Mouse (Mus musculus): Measurements from ENCODE around the gene Wdr92. TPM values are rescaled to one million over a fixed set of nuclear protein-coding genes. Genes with fewer than 3 reads are reported as not detected.
A peak's percentile ranks its signal among the peaks of the same experiment; 100 is the strongest.

Wdr92 gene
- polyA plus RNA-seq, 1 experiment from 2014 or later, result 18.0 TPM

DNA sequence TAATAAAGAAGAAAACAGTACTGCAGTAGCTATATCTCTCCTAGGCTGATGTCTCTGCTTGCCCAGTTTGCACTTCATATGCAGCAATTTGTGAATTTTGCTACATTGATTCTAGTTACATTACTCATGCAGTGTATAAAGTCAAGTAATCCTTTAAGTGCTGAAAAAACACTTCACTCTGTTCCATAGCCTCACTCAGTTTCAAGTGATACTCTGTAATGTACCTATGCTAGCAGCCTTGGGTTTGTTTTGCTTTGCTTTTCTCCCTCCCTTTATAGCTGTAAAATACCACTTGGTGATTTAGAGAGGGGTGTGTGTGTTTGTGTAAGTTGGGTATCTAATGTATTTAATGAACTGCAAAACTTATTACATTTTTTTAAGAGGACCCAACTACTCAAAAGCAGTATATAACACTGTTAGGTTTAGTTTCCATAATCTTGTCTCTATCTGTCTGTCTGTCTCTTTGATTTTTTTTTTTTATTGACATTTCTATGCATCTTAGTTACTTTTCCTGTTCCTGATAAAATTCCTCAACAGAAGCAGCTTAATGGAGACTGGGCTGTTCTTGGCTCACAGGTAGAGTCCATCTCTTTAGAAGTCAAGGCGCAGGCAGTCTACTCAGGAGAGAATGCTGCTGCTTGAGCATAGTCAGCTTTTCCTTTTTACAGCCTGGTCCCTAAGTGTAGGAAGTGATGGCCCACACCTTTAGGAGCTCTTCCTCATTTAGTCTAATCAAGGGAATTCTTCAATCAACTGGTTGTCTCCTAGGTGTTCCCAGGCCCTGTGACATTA lies 10.8 kb upstream of the Wdr92 start:
- 100% methylated on average over 1 of the region's 1 CpGs for WGBS
- Histone ChIP-seq H3K4me3 (ENCODE audit: low read length) (no peak overlapping the region), H3K36me3 (ENCODE audit: control insufficient read depth, insufficient read depth, low read length) (no peaks in the 10 kb centered on the region), H3K9ac (ENCODE audit: low read depth, low read length) (no peak overlapping the region), H3K9me3 (ENCODE audit: control insufficient read depth, low read length) (no peaks in the 10 kb centered on the region), H3K27ac (ENCODE audit: low read depth, low read length) (no peak overlapping the region), H3K27me3 (replicated peaks; ENCODE audit: control insufficient read depth, insufficient read depth, low read length) (no peaks in the 10 kb centered on the region), H3K4me2 (ENCODE audit: low read length) (no peak overlapping the region), H3K4me1 (ENCODE audit: control insufficient read depth, insufficient read depth, low read depth, low read length) (no peaks in the 10 kb centered on the region; the same call in 1 of the 2 replicates)
- ATAC-seq, result 0 out of 2 replicates have a peak, but pooled peaks have one; percentile 12

GRCm38 (mm10) chr11:17172300-17172699 lies 9.6 kb upstream of the Wdr92 start:
- Histone ChIP-seq H3K27ac (ENCODE audit: low read depth, low read length) (no peak overlapping the region), H3K4me2 (ENCODE audit: low read length) (no peak overlapping the region), H3K9me3 (ENCODE audit: control insufficient read depth, low read length) (no peaks in the 10 kb centered on the region), H3K9ac (ENCODE audit: low read depth, low read length) (no peak overlapping the region), H3K36me3 (ENCODE audit: control insufficient read depth, insufficient read depth, low read length) (no peaks in the 10 kb centered on the region), H3K4me3 (ENCODE audit: low read length) (no peak overlapping the region), H3K27me3 (replicated peaks; ENCODE audit: control insufficient read depth, insufficient read depth, low read length) (no peaks in the 10 kb centered on the region), H3K4me1 (ENCODE audit: control insufficient read depth, insufficient read depth, low read depth, low read length) (no peaks in the 10 kb centered on the region; the same call in 1 of the 2 replicates)
- WGBS, result 95% methylated on average over 4 of the region's 4 CpGs
- no peak for ATAC-seq

DNA sequence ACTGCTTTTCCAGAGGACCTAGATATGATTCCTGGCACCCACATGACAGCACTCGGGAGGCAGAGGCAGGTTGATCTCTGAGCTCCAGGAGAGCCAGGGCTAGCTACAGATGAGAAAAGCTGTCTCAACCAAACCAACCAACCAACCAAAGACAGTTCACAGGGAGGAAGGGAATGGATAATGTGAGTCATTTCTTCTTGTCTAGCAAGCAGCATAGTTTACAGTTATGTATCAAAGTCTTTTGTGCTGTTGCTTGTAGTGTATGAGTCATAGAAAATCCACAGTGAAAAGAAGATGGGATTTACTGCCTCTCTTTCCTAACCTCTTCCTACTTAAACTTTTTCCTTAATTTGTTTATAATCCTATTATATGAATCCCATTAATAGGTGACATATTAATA lies 5.3 kb upstream of the Wdr92 start:
- H3K27me3 ChIP-seq (replicated peaks; ENCODE audit: control insufficient read depth, insufficient read depth, low read length), result no peaks in the 10 kb centered on the region
- H3K36me3 ChIP-seq (ENCODE audit: control insufficient read depth, insufficient read depth, low read length), result no peaks in the 10 kb centered on the region
- no peak overlapping the region for H3K27ac ChIP-seq (ENCODE audit: low read depth, low read length)
- no peak overlapping the region for H3K4me2 ChIP-seq (ENCODE audit: low read length)
- H3K9ac ChIP-seq (ENCODE audit: low read depth, low read length), result no peak overlapping the region
- no peak overlapping the region for H3K4me3 ChIP-seq (ENCODE audit: low read length)
- H3K9me3 ChIP-seq (ENCODE audit: control insufficient read depth, low read length), result no peaks in the 10 kb centered on the region
- WGBS, result 88% methylated on average over 1 of the region's 1 CpGs
- no peak for ATAC-seq
- no peaks in the 10 kb centered on the region for H3K4me1 ChIP-seq (ENCODE audit: control insufficient read depth, insufficient read depth, low read depth, low read length)

- Histone ChIP-seq H3K9me3 (ENCODE audit: control insufficient read depth, low read length) (no peaks in the 10 kb centered on the region), H3K4me1 (ENCODE audit: control insufficient read depth, insufficient read depth, low read depth, low read length) (no peaks in the 10 kb centered on the region), H3K27ac (ENCODE audit: low read depth, low read length) (no peak overlapping the region), H3K36me3 (ENCODE audit: control insufficient read depth, insufficient read depth, low read length) (no peaks in the 10 kb centered on the region), H3K4me2 (ENCODE audit: low read length) (no peak overlapping the region), H3K9ac (ENCODE audit: low read depth, low read length) (no peak overlapping the region), H3K27me3 (replicated peaks; ENCODE audit: control insufficient read depth, insufficient read depth, low read length) (no peaks in the 10 kb centered on the region), H3K4me3 (ENCODE audit: low read length) (no peak overlapping the region)
- WGBS, result 88% methylated on average over 3 of the region's 3 CpGs
- ATAC-seq, result no peak
These were observed 1.2 kb upstream of the Wdr92 start for GRCm38 (mm10) chr11:17180753-17181152.

- no peaks in the 10 kb centered on the region for H3K9me3 ChIP-seq (ENCODE audit: control insufficient read depth, low read length)
- 93% methylated on average over 2 of the region's 2 CpGs for WGBS
- no peak overlapping the region for H3K27ac ChIP-seq (ENCODE audit: low read depth, low read length)
- no peaks in the 10 kb centered on the region for H3K4me1 ChIP-seq (ENCODE audit: control insufficient read depth, insufficient read depth, low read depth, low read length)
- H3K27me3 ChIP-seq (replicated peaks; ENCODE audit: control insufficient read depth, insufficient read depth, low read length), result no peaks in the 10 kb centered on the region
- H3K4me2 ChIP-seq (ENCODE audit: low read length), result no peak overlapping the region
- H3K4me3 ChIP-seq (ENCODE audit: low read length), result no peak overlapping the region
- H3K36me3 ChIP-seq (ENCODE audit: control insufficient read depth, insufficient read depth, low read length), result no peaks in the 10 kb centered on the region
- no peak for ATAC-seq
- no peak overlapping the region for H3K9ac ChIP-seq (ENCODE audit: low read depth, low read length)
These were observed 1.3 kb downstream of the Wdr92 start for GRCm38 (mm10) chr11:17183165-17183564.

GRCm38 (mm10) chr11:17187649-17188048 lies 5.7 kb downstream of the Wdr92 start:
- Histone ChIP-seq H3K4me2 (ENCODE audit: low read length) (no peak overlapping the region), H3K4me3 (ENCODE audit: low read length) (no peak overlapping the region), H3K9me3 (ENCODE audit: control insufficient read depth, low read length) (no peaks in the 10 kb centered on the region), H3K27me3 (replicated peaks; ENCODE audit: control insufficient read depth, insufficient read depth, low read length) (no peaks in the 10 kb centered on the region), H3K36me3 (ENCODE audit: control insufficient read depth, insufficient read depth, low read length) (no peaks in the 10 kb centered on the region), H3K4me1 (ENCODE audit: control insufficient read depth, insufficient read depth, low read depth, low read length) (no peaks in the 10 kb centered on the region), H3K27ac (ENCODE audit: low read depth, low read length) (no peak overlapping the region), H3K9ac (ENCODE audit: low read depth, low read length) (no peak overlapping the region)
- 78% methylated on average over 3 of the region's 3 CpGs for WGBS
- ATAC-seq, result no peak

GRCm38 (mm10) chr11:17188786-17189185 lies 6.9 kb downstream of the Wdr92 start:
- Histone ChIP-seq H3K4me3 (ENCODE audit: low read length) (no peak overlapping the region), H3K27me3 (replicated peaks; ENCODE audit: control insufficient read depth, insufficient read depth, low read length) (no peaks in the 10 kb centered on the region), H3K4me2 (ENCODE audit: low read length) (no peak overlapping the region), H3K9ac (ENCODE audit: low read depth, low read length) (no peak overlapping the region), H3K36me3 (ENCODE audit: control insufficient read depth, insufficient read depth, low read length) (no peaks in the 10 kb centered on the region), H3K9me3 (ENCODE audit: control insufficient read depth, low read length) (no peaks in the 10 kb centered on the region), H3K4me1 (ENCODE audit: control insufficient read depth, insufficient read depth, low read depth, low read length) (no peaks in the 10 kb centered on the region), H3K27ac (ENCODE audit: low read depth, low read length) (no peak overlapping the region)
- 43% methylated on average over 3 of the region's 3 CpGs for WGBS
- ATAC-seq, result no peak

DNA sequence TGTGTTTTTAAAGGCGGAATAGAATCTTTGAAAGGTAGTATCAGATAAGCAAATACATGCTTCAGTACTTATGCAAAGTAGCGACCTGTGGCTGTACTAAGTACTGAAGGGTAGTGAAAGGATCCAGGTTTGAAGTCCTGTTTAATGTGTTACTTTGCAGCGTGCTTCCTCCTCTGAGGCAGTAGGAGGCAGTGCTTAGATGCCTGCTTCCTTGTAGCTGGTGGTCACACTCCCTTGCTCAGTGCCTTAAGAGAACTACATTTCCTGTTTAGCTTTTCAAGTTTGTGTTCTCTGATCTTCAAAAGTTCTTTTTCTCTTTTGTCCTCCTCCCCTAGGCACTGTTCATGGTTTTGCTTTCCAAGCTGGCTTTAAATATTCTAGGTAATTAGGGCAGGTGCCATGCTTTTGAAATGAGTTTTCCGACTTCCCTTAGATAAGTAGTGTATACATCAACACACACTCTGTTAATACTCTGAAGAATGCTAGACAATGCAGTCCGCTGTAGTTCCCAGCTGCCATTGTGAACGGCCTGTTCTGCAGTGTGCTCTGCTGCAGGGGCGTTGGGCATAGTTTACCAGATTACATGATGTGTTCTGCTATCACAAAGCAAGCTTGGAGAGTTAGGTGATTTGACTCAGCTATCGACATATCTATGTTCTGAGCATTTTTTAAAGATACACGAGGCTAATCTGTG lies 10.4 kb downstream of the Wdr92 start:
- no peak overlapping the region for H3K4me2 ChIP-seq (ENCODE audit: low read length)
- no peak overlapping the region for H3K27ac ChIP-seq (ENCODE audit: low read depth, low read length)
- ATAC-seq, result 0 out of 2 replicates have a peak, but pooled peaks have one; percentile 22
- H3K9me3 ChIP-seq (ENCODE audit: control insufficient read depth, low read length), result no peaks in the 10 kb centered on the region
- H3K4me3 ChIP-seq (ENCODE audit: low read length), result no peak overlapping the region
- no peaks in the 10 kb centered on the region for H3K4me1 ChIP-seq (ENCODE audit: control insufficient read depth, insufficient read depth, low read depth, low read length)
- H3K27me3 ChIP-seq (replicated peaks; ENCODE audit: control insufficient read depth, insufficient read depth, low read length), result no peaks in the 10 kb centered on the region
- 77% methylated on average over 9 of the region's 9 CpGs for WGBS
- H3K9ac ChIP-seq (ENCODE audit: low read depth, low read length), result no peak overlapping the region
- H3K36me3 ChIP-seq (ENCODE audit: control insufficient read depth, insufficient read depth, low read length), result peaks cover 21% of the 10 kb centered on the region

DNA sequence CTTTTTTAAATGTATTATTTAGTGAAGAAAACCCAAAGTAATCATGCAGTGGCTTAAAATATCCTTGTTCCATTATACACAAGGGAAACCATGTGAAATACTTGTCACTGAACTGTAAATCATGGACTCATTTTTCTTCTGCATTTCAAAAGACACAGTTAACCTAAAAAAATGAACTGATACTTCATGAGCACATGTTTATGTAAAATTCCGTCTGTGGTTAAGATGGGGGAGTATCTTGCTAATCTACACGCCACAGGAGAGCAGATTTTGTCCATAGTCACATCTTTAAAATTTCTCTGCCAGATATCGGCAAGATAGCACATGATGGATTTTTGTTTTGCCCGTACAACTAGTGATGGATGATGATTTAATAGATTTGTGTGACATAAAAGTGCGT lies 17.3 kb downstream of the Wdr92 start:
- 92% methylated on average over 5 of the region's 5 CpGs for WGBS
- H3K4me2 ChIP-seq (ENCODE audit: low read length), result no peak overlapping the region
- peaks cover 50% of the 10 kb centered on the region for H3K36me3 ChIP-seq (ENCODE audit: control insufficient read depth, insufficient read depth, low read length)
- no peak for ATAC-seq
- H3K4me3 ChIP-seq (ENCODE audit: low read length), result no peak overlapping the region
- no peak overlapping the region for H3K27ac ChIP-seq (ENCODE audit: low read depth, low read length)
- no peak overlapping the region for H3K9ac ChIP-seq (ENCODE audit: low read depth, low read length)
- H3K4me1 ChIP-seq (ENCODE audit: control insufficient read depth, insufficient read depth, low read depth, low read length), result no peaks in the 10 kb centered on the region
- no peaks in the 10 kb centered on the region for H3K27me3 ChIP-seq (replicated peaks; ENCODE audit: control insufficient read depth, insufficient read depth, low read length)
- H3K9me3 ChIP-seq (ENCODE audit: control insufficient read depth, low read length), result no peaks in the 10 kb centered on the region

All from hindbrain, embryonic 16.5 days (tissue).